Mouse (Mus musculus): ENCODE measurements around the gene Ganab.

The Ganab gene

DNA sequence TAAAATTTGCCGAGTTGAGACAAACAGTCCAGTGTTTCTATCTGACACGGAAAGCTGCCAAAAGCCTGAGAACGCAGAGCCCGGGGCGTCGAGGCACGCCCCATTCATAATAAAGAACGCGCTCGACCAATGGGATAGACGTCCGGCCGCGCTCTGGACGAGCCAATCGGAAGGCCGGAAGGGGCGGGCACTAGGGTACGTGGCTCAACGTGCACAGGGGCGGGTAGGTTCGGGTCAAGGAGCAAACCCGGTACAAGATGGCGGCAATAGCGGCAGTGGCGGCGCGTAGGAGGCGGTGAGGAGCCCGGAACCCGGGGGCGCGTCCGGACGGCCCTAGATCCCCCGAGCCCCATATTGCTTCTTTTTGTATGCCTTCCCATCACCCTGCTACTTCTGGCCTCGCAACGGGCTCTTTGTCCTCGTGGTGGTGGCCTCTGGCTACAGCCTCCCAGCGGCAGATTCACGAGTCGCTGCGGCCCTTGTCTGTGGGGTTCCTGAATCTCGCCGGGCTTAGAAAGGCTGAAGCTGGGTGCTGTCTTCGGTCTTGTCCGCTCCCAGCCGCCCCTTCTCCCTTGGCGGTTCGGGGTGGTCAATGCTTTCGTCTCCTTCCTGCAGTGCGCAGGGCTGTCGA lies at the start of gene Ganab:
Ganab (plus strand) TSS at position 207 of the 631 bp plus-strand sequence.
- CTCF ChIA-PET = no interaction called here

DNA sequence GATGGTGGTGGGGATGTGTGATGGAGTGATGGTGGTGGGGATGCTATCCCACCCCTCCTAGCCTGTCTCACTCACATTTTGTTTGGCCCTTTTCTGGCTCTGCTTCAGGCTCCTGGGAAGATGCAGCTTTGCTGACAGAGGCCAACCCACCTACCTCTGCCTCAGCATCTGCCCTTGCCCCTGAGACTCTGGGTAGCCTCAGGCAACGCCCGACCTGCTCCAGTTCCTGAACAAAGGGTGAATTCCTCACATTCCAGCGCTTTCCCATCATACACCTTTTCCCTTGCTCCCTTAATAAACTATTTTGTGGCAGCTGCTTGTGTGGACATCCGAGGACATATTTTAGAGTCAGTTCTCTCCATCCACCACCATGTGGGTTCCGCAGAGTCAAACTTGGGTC lies 49.5 kb upstream of the Ganab start:
- CTCF ChIA-PET = no interaction called here

GRCm38 (mm10) chr19:8850402-8850901 lies 47.4 kb upstream of the Ganab start, which contains the start of gene Lrrn4cl:
Gene Lrrn4cl (plus strand): TSS chr19:8850768.
- CTCF ChIA-PET = interaction anchor here (0.6 kb wide), 1 partner anchor 1101 kb away, joined by 5 read pairs; no protein-coding TSS in a partner anchor

- CTCF ChIA-PET = no interaction called here
Measured at GRCm38 (mm10) chr19:8851639-8852038, 46.2 kb upstream of the Ganab start.

GRCm38 (mm10) chr19:8852236-8852928 lies 45.5 kb upstream of the Ganab start:
- CTCF ChIA-PET = no interaction called here

DNA sequence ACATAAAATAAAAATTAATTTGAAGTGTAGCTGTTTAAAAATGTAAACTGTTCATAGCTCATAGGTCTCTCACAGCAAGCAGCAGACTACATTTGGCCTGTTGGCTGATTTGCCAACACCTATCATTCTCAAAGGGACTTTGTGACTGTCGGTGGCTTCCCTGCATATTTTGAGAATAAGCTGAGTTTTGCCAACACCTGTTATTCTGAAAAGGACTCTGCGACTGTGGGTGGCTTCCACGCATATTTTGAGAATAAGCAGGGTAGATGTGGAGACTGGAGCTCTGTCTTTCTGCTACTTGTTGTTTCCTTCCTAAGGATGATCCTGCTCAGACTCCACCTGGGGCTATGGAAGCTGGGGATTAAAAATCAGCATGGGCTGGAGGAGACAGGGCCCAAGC lies 44.8 kb upstream of the Ganab start:
- CTCF ChIA-PET = interaction anchor here (0.6 kb wide), 1 partner anchor 237 kb away, joined by 5 read pairs; no protein-coding TSS in a partner anchor

DNA sequence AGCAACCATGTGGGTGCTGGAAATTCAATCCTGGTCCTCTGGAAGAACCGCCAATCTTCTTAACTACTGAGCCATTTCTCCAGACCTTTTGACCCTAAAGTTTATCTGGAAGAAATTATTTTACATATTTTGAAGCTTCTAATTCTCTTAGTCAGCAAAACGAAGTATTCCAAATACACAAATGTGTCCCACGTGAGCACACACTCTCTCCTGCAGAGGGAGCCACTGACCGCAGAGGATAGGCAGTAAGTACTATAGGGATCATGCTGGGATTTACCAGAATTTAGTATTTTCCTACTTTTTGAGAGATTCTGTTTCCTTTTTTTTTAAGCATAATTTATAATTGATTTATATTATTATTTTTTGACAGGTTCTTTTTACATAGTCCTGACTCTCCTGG lies 40.2 kb upstream of the Ganab start:
- CTCF ChIA-PET = no interaction called here

DNA sequence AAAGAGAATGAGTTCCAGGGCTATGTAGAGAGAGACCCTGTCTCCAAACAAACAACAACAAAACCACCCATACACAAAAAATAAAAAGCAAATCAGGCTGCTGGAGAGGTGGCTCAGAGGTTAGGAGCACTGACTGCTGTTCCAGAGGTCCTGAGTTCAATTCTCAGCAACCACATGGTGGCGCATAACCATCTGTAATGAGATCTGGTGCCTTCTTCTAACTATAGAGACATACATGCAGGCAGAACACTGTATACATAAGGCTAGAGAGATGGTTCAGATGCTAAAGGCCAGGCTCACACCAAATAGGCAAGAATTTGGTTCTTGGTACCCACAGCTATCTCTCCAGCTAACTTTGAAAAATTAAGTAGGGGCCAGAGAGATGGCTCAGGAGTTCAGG lies 38.9 kb upstream of the Ganab start:
- CTCF ChIA-PET = interaction anchor here (0.6 kb wide), 1 partner anchor 223 kb away, joined by 3 read pairs; no protein-coding TSS in a partner anchor

DNA sequence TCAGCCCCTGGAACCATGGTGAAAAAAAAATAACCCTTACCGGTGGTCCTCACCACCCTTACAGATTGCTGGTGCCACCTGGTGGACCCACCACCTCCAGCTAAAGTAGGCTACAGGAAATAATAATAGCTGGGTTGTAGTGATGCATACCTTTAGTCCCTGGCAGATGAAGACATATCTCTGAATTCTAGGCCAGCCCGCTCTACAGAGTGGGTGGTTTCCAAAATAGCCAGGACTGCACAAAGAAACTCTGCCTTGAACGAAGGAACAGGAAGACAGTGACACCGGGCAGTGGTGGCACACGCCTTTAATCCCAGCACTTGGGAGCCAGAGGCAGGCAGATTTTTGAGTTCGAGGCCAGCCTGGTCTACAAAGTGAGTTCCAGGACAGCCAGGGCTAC lies 33.6 kb upstream of the Ganab start:
- CTCF ChIA-PET = no interaction called here

DNA sequence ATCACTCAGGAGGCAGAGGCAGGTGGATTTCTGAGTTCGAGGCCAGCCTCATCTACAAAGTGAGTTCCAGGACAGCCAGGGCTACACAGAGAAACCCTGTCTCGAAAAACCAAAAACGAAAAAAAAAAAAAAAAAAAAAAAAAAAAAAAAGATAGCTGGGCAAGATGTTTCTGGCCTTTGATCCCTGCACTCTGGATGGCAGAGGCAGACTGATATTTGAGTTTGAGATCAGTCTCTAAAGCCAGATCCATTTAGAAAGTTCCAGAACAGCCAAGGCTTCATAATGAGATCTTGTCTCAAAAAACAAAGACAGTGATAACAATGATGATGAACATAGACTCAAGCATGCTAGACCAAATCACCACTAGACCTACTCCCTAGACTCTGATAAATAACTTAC lies 27.5 kb upstream of the Ganab start:
- CTCF ChIA-PET = interaction anchor here (0.6 kb wide), 2 partner anchors 31 to 40 kb away, joined by 3 read pairs; partner anchors contain the start of gene Gng3

DNA sequence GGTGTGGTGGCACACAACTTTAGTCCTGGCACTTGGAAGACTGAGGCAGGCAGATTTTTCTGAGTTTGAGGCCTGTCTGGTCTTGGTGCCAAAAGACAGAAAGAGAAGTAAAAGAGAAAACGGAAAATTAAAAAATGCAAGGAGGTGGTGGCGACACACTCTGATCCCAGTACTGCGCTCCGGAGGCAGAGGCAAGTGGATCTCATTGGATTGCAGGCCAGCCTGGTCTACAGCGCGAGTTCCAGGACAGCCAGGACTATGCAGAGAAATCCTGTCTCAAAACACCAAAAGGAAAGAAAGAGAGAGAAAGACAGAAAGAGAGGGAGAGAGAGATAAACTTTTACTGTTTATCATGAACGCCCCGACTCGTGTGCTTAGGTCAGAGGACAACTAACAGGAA lies 27.0 kb upstream of the Ganab start:
- CTCF ChIA-PET = interaction anchor here (0.6 to 1.1 kb wide), 3 partner anchors 32 to 40 kb away, joined by 3 read pairs; partner anchors contain the start of gene Gng3

GRCm38 (mm10) chr19:8871267-8872186 lies 26.3 kb upstream of the Ganab start, which contains the start of gene Ubxn1:
Gene Ubxn1 (plus strand): TSS chr19:8871496.
- CTCF ChIA-PET = interaction anchor here (1.1 kb wide), 1 partner anchor 33 kb away, joined by 3 read pairs; the partner anchor contains the start of gene Gng3

- CTCF ChIA-PET = interaction anchor here (0.7 kb wide), 1 partner anchor 16 kb away, joined by 6 read pairs; no protein-coding TSS in a partner anchor
Measured at GRCm38 (mm10) chr19:8872266-8872840, 25.5 kb upstream of the Ganab start.

DNA sequence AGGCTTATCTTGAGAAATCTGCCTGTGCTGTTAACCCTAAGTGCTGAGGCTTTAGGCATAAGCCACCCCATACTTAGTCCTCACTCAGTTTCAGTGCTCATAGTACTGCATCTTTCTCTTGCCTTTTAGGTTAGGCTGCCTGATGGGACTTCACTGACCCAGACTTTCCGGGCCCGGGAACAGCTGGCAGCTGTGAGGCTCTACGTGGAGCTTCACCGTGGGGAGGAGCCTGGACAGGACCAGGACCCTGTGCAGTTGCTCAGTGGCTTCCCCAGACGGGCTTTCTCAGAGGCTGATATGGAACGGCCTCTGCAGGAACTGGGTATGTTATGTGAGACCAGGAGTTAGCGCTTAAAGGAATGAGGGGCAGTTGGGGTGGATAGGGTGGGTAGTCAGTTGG lies 22.8 kb upstream of the Ganab start:
- CTCF ChIA-PET = no interaction called here

GRCm38 (mm10) chr19:8880311-8881033 lies 17.4 kb upstream of the Ganab start, which contains the start of gene Uqcc3:
Gene Uqcc3 (minus strand): TSS chr19:8880923.
- CTCF ChIA-PET = interaction anchor here (0.9 kb wide), 1 partner anchor 229 kb away, joined by 3 read pairs; no protein-coding TSS in a partner anchor

DNA sequence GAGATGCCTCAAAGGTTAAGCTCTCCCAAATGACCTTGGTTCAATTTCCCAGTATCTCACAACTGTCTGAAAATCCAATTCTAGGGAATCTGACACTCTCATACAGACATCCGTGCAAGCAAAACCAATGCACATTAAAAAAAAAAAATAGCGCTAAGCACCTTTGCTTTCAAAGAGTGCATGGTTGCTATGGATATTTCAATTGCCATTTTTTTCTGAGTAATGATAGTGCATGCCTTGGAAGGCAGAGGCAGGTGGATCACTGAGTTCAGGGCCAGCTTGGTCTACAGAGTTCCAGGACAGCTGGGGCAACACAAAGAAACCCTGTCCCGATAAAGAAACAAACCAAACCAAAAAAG lies 16.9 kb upstream of the Ganab start:
- CTCF ChIA-PET = interaction anchor here (0.7 kb wide), 1 partner anchor 67 kb away, joined by 3 read pairs; no protein-coding TSS in a partner anchor

DNA sequence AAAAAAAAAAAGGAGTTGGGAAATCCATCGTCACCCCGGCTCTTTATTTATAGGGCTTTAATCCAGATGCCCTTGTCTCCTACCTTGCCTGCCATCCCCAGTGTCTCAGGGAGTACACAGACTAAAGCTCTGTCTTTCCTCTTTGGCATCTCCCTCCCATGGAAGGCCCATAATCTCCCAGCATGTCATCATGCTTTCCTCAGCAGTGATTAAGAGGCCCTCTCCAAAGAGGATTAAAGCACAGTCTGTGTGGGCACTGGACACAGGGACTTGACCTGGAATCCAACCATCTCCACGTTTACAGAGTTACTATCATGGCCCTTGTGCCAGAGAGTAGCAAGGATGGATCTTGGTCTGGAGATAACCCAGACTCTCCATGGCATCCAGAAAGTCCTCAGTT lies 14.3 kb upstream of the Ganab start, which contains the start of the genes Lbhd1 and Gm49403:
Lbhd1 (plus strand) TSS at position 117 of the 400 bp plus-strand sequence.
Gm49403 (plus strand) TSS at position 315 of the 400 bp plus-strand sequence.
- CTCF ChIA-PET = no interaction called here

- CTCF ChIA-PET = interaction anchor here (0.9 kb wide), 1 partner anchor 44 kb away, joined by 4 read pairs; no protein-coding TSS in a partner anchor
Measured at GRCm38 (mm10) chr19:8886916-8887584, 10.8 kb upstream of the Ganab start.

All from spleen, embryonic (tissue).